Mouse (Mus musculus) bone marrow macrophage, adult 2 months (primary cell): ENCODE measurements around the gene Ptprd.

Experiments
- CTCF ChIP-seq: IDR thresholded peaks from 2 replicates; pipeline ENCODE4 v1.5.1; 2012; ENCODE audit warnings: low read depth, mild to moderate bottlenecking, low read length, moderate library complexity
- POLR2A ChIP-seq: IDR thresholded peaks from 2 replicates; pipeline ENCODE4 v1.6.1; 2012; ENCODE audit warnings: mild to moderate bottlenecking, low read depth, low read length, borderline replicate concordance

- TF ChIP-seq POLR2A (no peak), CTCF (no peak)
These were observed 2186.0 kb downstream of the Ptprd start for GRCm38 (mm10) chr4:76025571-76026325.
